Mouse (Mus musculus) lung, adult 18-20 months (tissue): ENCODE results near the gene Sema6d.

Experiments used
- DNase-seq, 2 experiments: peaks; one replicate each; pipeline ENCODE4 v3.0.0; 2022; ENCODE audit warnings: mixed read lengths in 2 of 2

The Sema6d gene

DNA sequence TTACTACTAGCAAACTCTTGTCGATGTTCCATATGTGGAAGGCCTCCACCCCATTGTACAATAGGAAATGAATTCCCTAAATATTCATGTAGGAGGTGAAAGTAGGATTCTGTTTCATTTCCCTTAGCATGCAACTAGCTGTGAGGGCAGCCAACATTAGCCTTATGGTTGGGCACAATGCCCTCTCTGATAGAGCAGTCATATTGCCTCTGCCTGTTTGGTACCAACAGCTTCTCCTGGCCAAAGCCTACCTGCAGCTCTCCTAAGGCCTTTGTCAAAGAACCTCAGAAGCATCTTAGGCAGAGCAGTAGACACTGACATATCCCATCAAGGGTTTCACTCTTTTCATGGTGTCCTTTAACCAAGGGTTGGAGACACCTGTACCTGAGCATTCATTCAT lies 578.7 kb downstream of the Sema6d start:
- DNase-seq: no peak

GRCm38 (mm10) chr2:124673117-124673516 lies 583.3 kb downstream of the Sema6d start:
- DNase-seq: no peak

DNA sequence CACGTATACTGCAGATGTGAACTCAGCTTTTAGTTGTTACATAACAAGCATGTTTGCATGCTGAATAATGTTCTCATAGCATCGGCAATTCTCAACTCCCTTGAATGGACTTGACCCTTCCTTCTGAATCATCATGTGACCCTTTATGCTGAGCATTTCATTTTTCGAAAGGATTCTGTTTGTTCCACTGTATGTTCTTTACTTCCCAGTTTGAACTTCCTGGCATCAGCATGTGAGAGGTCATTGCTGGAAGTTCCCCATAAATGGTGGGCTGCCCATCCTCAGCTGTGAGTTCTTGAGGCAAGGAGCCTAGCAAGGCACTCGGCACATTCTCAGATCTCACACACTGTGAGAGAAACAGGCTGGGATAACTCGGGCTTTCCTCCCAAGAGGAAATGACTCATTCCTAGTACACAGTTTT lies 594.7 kb downstream of the Sema6d start:
- peak; percentile 24 to 27 for DNase-seq

- DNase-seq: no peak
Measured at GRCm38 (mm10) chr2:124690372-124690771, 600.6 kb downstream of the Sema6d start.

- DNase-seq: no peak
Measured at GRCm38 (mm10) chr2:124702621-124703020, 612.9 kb downstream of the Sema6d start.

- DNase-seq: no peak
Measured at GRCm38 (mm10) chr2:124704922-124705321, 615.2 kb downstream of the Sema6d start.

DNA sequence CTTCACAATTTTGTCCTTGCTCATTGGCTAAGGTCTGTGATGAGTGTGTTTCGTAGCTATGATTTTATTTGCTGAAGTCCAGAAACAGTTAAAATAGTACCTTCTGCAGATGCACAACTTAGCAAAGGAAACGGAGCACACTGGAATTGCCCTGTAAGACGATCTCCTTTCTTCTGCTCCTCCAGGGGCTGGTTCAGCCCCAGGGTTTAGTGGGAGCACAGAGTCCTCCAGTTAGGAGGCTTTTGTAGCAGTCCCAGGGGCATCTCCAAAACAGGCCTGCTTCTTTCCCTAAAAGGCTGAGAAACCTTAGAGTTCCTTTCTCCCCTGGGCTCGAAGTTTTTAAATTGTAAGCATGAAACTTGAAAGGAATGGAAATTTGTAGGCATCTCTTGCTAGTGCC lies 616.0 kb downstream of the Sema6d start:
- no peak for DNase-seq

DNA sequence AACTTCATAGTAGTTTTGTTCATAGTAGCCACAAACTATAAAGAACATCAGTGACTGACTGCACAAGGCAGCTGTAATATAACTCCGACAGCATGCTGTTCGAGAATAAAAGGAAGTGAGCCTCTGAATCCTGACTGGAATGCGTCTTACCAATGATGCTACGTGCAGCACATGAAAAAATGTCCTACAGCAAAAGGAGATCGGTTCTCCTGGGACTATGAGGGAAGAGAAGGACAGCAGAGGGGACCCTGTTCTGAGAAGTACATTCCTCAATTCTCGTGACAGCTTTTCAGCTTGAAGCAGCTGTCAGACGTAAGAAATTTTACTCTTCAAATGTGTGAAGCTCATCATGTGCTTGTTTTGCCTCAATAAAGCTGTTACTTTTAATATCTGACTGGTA lies 617.1 kb downstream of the Sema6d start:
- DNase-seq: no peak
